Mouse (Mus musculus): ENCODE measurements around the gene Nsun2. TPM values are rescaled to one million over a fixed set of nuclear protein-coding genes. Genes with fewer than 3 reads are reported as not detected.
"Not testable (repeated sequence)": the region's sequence is repeated elsewhere in the genome, so short reads cannot be mapped to it uniquely, and the experiment has no call there.

Gene Nsun2
- polyA plus RNA-seq, 1 experiment: 18.9 TPM

GRCm38 (mm10) chr13:69555045-69555444 is 21.5 kb downstream of the Nsun2 start:
- Histone ChIP-seq H3K27ac (replicated peaks; ENCODE audit: low read depth, low read length) (no peak overlapping the region), H3K4me1 (ENCODE audit: control insufficient read depth, insufficient read depth, insufficient read length, low read length) (no peaks in the 10 kb centered on the region), H3K4me3 (ENCODE audit: insufficient read depth, low read depth, low read length) (no peak overlapping the region)

GRCm38 (mm10) chr13:69555957-69556482 is 22.5 kb downstream of the Nsun2 start:
- no peak overlapping the region for H3K4me3 ChIP-seq (ENCODE audit: insufficient read depth, low read depth, low read length)
- no peak overlapping the region for H3K27ac ChIP-seq (replicated peaks; ENCODE audit: low read depth, low read length)
- no peaks in the 10 kb centered on the region for H3K4me1 ChIP-seq (ENCODE audit: control insufficient read depth, insufficient read depth, insufficient read length, low read length)

GRCm38 (mm10) chr13:69556728-69557127 is 23.2 kb downstream of the Nsun2 start:
- H3K27ac ChIP-seq (replicated peaks; ENCODE audit: low read depth, low read length): no peak overlapping the region
- H3K4me1 ChIP-seq (ENCODE audit: control insufficient read depth, insufficient read depth, insufficient read length, low read length): no peaks in the 10 kb centered on the region
- H3K4me3 ChIP-seq (ENCODE audit: insufficient read depth, low read depth, low read length): no peak overlapping the region

- Histone ChIP-seq H3K4me1 (ENCODE audit: control insufficient read depth, insufficient read depth, insufficient read length, low read length) (no peaks in the 10 kb centered on the region), H3K27ac (replicated peaks; ENCODE audit: low read depth, low read length) (no peak overlapping the region), H3K4me3 (ENCODE audit: insufficient read depth, low read depth, low read length) (no peak overlapping the region)
Measured at GRCm38 (mm10) chr13:69558098-69558660, 24.6 kb downstream of the Nsun2 start.

GRCm38 (mm10) chr13:69559291-69559961 is 25.9 kb downstream of the Nsun2 start:
- Histone ChIP-seq H3K4me1 (ENCODE audit: control insufficient read depth, insufficient read depth, insufficient read length, low read length) (no peaks in the 10 kb centered on the region), H3K27ac (replicated peaks; ENCODE audit: low read depth, low read length) (no peak overlapping the region), H3K4me3 (ENCODE audit: insufficient read depth, low read depth, low read length) (no peak overlapping the region)

GRCm38 (mm10) chr13:69562004-69562403 is 28.5 kb downstream of the Nsun2 start:
- no peak overlapping the region for H3K27ac ChIP-seq (replicated peaks; ENCODE audit: low read depth, low read length)
- no peaks in the 10 kb centered on the region for H3K4me1 ChIP-seq (ENCODE audit: control insufficient read depth, insufficient read depth, insufficient read length, low read length)
- H3K4me3 ChIP-seq (ENCODE audit: insufficient read depth, low read depth, low read length): no peak overlapping the region

- no peaks in the 10 kb centered on the region for H3K4me1 ChIP-seq (ENCODE audit: control insufficient read depth, insufficient read depth, insufficient read length, low read length)
- no peak overlapping the region for H3K27ac ChIP-seq (replicated peaks; ENCODE audit: low read depth, low read length)
- H3K4me3 ChIP-seq (ENCODE audit: insufficient read depth, low read depth, low read length): no peak overlapping the region
Measured at GRCm38 (mm10) chr13:69562654-69563574, 29.4 kb downstream of the Nsun2 start.

GRCm38 (mm10) chr13:69563905-69564304 is 30.4 kb downstream of the Nsun2 start:
- Histone ChIP-seq H3K4me1 (ENCODE audit: control insufficient read depth, insufficient read depth, insufficient read length, low read length) (no peaks in the 10 kb centered on the region), H3K27ac (replicated peaks; ENCODE audit: low read depth, low read length) (no peak overlapping the region), H3K4me3 (ENCODE audit: insufficient read depth, low read depth, low read length) (no peak overlapping the region)

GRCm38 (mm10) chr13:69564573-69564972 is 31.0 kb downstream of the Nsun2 start:
- no peak overlapping the region for H3K27ac ChIP-seq (replicated peaks; ENCODE audit: low read depth, low read length)
- H3K4me1 ChIP-seq (ENCODE audit: control insufficient read depth, insufficient read depth, insufficient read length, low read length): no peaks in the 10 kb centered on the region
- no peak overlapping the region for H3K4me3 ChIP-seq (ENCODE audit: insufficient read depth, low read depth, low read length)

- H3K4me1 ChIP-seq (ENCODE audit: control insufficient read depth, insufficient read depth, insufficient read length, low read length); H3K27ac ChIP-seq (replicated peaks; ENCODE audit: low read depth, low read length); H3K4me3 ChIP-seq (ENCODE audit: insufficient read depth, low read depth, low read length): not testable (repeated sequence)
Measured at GRCm38 (mm10) chr13:69565401-69565800, 31.9 kb downstream of the Nsun2 start.

- no peaks in the 10 kb centered on the region for H3K4me1 ChIP-seq (ENCODE audit: control insufficient read depth, insufficient read depth, insufficient read length, low read length)
- no peak overlapping the region for H3K27ac ChIP-seq (replicated peaks; ENCODE audit: low read depth, low read length)
- H3K4me3 ChIP-seq (ENCODE audit: insufficient read depth, low read depth, low read length): no peak overlapping the region
Measured at GRCm38 (mm10) chr13:69569201-69569600, 35.7 kb downstream of the Nsun2 start.

GRCm38 (mm10) chr13:69572594-69572993 is 39.0 kb downstream of the Nsun2 start:
- Histone ChIP-seq H3K4me3 (ENCODE audit: insufficient read depth, low read depth, low read length) (no peak overlapping the region), H3K27ac (replicated peaks; ENCODE audit: low read depth, low read length) (no peak overlapping the region), H3K4me1 (ENCODE audit: control insufficient read depth, insufficient read depth, insufficient read length, low read length) (no peaks in the 10 kb centered on the region)

- Histone ChIP-seq H3K27ac (replicated peaks; ENCODE audit: low read depth, low read length) (no peak overlapping the region), H3K4me3 (ENCODE audit: insufficient read depth, low read depth, low read length) (no peak overlapping the region), H3K4me1 (ENCODE audit: control insufficient read depth, insufficient read depth, insufficient read length, low read length) (no peaks in the 10 kb centered on the region)
Measured at GRCm38 (mm10) chr13:69576676-69577075, 43.1 kb downstream of the Nsun2 start.

GRCm38 (mm10) chr13:69577181-69577834 is 43.8 kb downstream of the Nsun2 start:
- H3K27ac ChIP-seq (replicated peaks; ENCODE audit: low read depth, low read length): no peak overlapping the region
- H3K4me1 ChIP-seq (ENCODE audit: control insufficient read depth, insufficient read depth, insufficient read length, low read length): no peaks in the 10 kb centered on the region

GRCm38 (mm10) chr13:69582411-69582810 is 48.9 kb downstream of the Nsun2 start:
- peaks cover 8% of the 10 kb centered on the region; the same call in 1 of the 2 replicates for H3K4me1 ChIP-seq (ENCODE audit: control insufficient read depth, insufficient read depth, insufficient read length, low read length)
- no peak overlapping the region for H3K4me3 ChIP-seq (ENCODE audit: insufficient read depth, low read depth, low read length)
- no peak overlapping the region for H3K27ac ChIP-seq (replicated peaks; ENCODE audit: low read depth, low read length)

More at GRCm38 (mm10) chr13:69577181-69577834, 43.8 kb downstream of the Nsun2 start:
- no peak overlapping the region for H3K4me3 ChIP-seq (ENCODE audit: insufficient read depth, low read depth, low read length)
